Comparison of ENCODE assay signal across 21 mouse cellular contexts in genomic region chr12:5411346-5411745, GRCm38 (mm10). TPM values are rescaled to one million over a fixed set of nuclear protein-coding genes. Genes with fewer than 3 reads are reported as not detected.
DNase-seq lines count a peak whose midpoint lies in the region; ATAC-seq and TF ChIP-seq lines count a peak whose summit lies in the region.
"Had no signal": no experiment of that assay in that cellular context is flagged by ENCODE, and none has a peak within 500 bp of the region (broad histone marks: within the 10 kb centered on the region; RNA-seq: fewer than 3 reads in every experiment).

No protein-coding gene starts in this region.

- 75% methylated on average over 4 of the region's 4 CpGs for WGBS in forebrain, postnatal 0 days
- 84% methylated on average over 4 of the region's 4 CpGs for WGBS in forebrain, embryonic 11.5 days
- WGBS in midbrain, embryonic 11.5 days, result 72% methylated on average over 4 of the region's 4 CpGs
- WGBS in midbrain, embryonic 10.5 days, result 72% methylated on average over 4 of the region's 4 CpGs

- H3K4me1 ChIP-seq in forebrain, postnatal 0 days (ENCODE audit: insufficient read depth), result peaks cover 11% of the 10 kb centered on the region
- H3K4me1 ChIP-seq in forebrain, embryonic 11.5 days (replicated peaks; ENCODE audit: control insufficient read depth, insufficient read depth, low read length), result no peaks in the 10 kb centered on the region
- peaks cover 4% of the 10 kb centered on the region for H3K4me1 ChIP-seq in midbrain, embryonic 11.5 days (ENCODE audit: control insufficient read depth, insufficient read depth, low read length)
- peaks cover 25% of the 10 kb centered on the region for H3K4me1 ChIP-seq in midbrain, embryonic 10.5 days
- H3K4me1 ChIP-seq: liver, embryonic 15.5 days had no signal

- H3K4me2 ChIP-seq in forebrain, postnatal 0 days (ENCODE audit: low read depth), result no peak overlapping the region
- H3K4me2 ChIP-seq in forebrain, embryonic 11.5 days (ENCODE audit: low read depth, low read length, severe bottlenecking), result no peak overlapping the region
- no peak overlapping the region for H3K4me2 ChIP-seq in midbrain, embryonic 11.5 days
- H3K4me2 ChIP-seq: liver, embryonic 15.5 days had no signal

- H3K27ac ChIP-seq in forebrain, postnatal 0 days (ENCODE audit: low read depth, low read length), result no peak overlapping the region
- no peak overlapping the region for H3K27ac ChIP-seq in forebrain, embryonic 11.5 days (ENCODE audit: low read depth, low read length)
- no peak overlapping the region for H3K27ac ChIP-seq in midbrain, embryonic 11.5 days (ENCODE audit: low read depth, low read length)
- no peak overlapping the region for H3K27ac ChIP-seq in midbrain, embryonic 10.5 days (replicated peaks)
- H3K27ac ChIP-seq: forebrain, embryonic 13.5 days; heart, embryonic 10.5 days; kidney, postnatal 0 days; limb, embryonic 15.5 days; liver, embryonic 15.5 days; macrophage; midbrain, embryonic 12.5 days had no signal

- H3K36me3 ChIP-seq in forebrain, postnatal 0 days (ENCODE audit: insufficient read depth), result no peaks in the 10 kb centered on the region
- no peaks in the 10 kb centered on the region for H3K36me3 ChIP-seq in forebrain, embryonic 11.5 days (ENCODE audit: control insufficient read depth, insufficient read depth, low read length)
- H3K36me3 ChIP-seq in midbrain, embryonic 11.5 days (ENCODE audit: control insufficient read depth, insufficient read depth, low read length), result no peaks in the 10 kb centered on the region
- H3K36me3 ChIP-seq in midbrain, embryonic 10.5 days, result no peaks in the 10 kb centered on the region
- H3K36me3 ChIP-seq: heart, embryonic 10.5 days; limb, embryonic 15.5 days; liver, embryonic 15.5 days; midbrain, embryonic 12.5 days had no signal

- H3K9ac ChIP-seq in forebrain, postnatal 0 days, result no peak overlapping the region
- H3K9ac ChIP-seq in forebrain, embryonic 11.5 days (ENCODE audit: low read length), result no peak overlapping the region
- H3K9ac ChIP-seq in midbrain, embryonic 11.5 days (ENCODE audit: low read length), result no peak overlapping the region
- H3K9ac ChIP-seq: forebrain, embryonic 13.5 days; limb, embryonic 15.5 days; liver, embryonic 15.5 days; midbrain, embryonic 12.5 days had no signal

- H3K4me3 ChIP-seq in forebrain, postnatal 0 days (ENCODE audit: low read depth, low read length), result no peak overlapping the region
- H3K4me3 ChIP-seq in forebrain, embryonic 11.5 days (ENCODE audit: low read depth, low read length), result no peak overlapping the region
- no peak overlapping the region for H3K4me3 ChIP-seq in midbrain, embryonic 11.5 days (ENCODE audit: low read depth, low read length)
- no peak overlapping the region for H3K4me3 ChIP-seq in midbrain, embryonic 10.5 days
- H3K4me3 ChIP-seq: heart, embryonic 10.5 days; liver, embryonic 15.5 days; midbrain, embryonic 12.5 days had no signal

- peak; percentile 32 for DNase-seq in forebrain, postnatal 0 days
- DNase-seq in forebrain, embryonic 11.5 days (ENCODE audit: low spot score), result no peak
- DNase-seq in midbrain, embryonic 11.5 days (ENCODE audit: low spot score, missing footprints), result peak; percentile 83
- DNase-seq in midbrain, embryonic 10.5 days (ENCODE audit: low spot score), result no peak
- peak; percentile 44 for DNase-seq in brain, adult 2 months (ENCODE audit: low read depth, low spot score)
- peak; percentile 68 for DNase-seq in layer of hippocampus, adult 9-11 months
- no peak for DNase-seq in spleen, adult 12 weeks (ENCODE audit: low spot score)
- no peak for DNase-seq in neural tube, embryonic 10.5 days (ENCODE audit: extremely low spot score, low spot score)
- DNase-seq: adrenal gland, adult 2 months; heart, postnatal 10 days; spleen, adult 18-20 months; thymus, adult 18-20 months; thymus, postnatal 4 days had no signal

- no peaks in the 10 kb centered on the region for H3K27me3 ChIP-seq in forebrain, postnatal 0 days (ENCODE audit: insufficient read depth, low read length)
- H3K27me3 ChIP-seq in forebrain, embryonic 11.5 days (ENCODE audit: control insufficient read depth, insufficient read depth, low read length), result no peaks in the 10 kb centered on the region
- no peaks in the 10 kb centered on the region for H3K27me3 ChIP-seq in midbrain, embryonic 11.5 days (ENCODE audit: control insufficient read depth, insufficient read depth, low read length)
- peaks cover 13% of the 10 kb centered on the region for H3K27me3 ChIP-seq in midbrain, embryonic 10.5 days (ENCODE audit: low read depth, poor library complexity, severe bottlenecking)
- H3K27me3 ChIP-seq: forebrain, embryonic 13.5 days; limb, embryonic 15.5 days; liver, embryonic 15.5 days had no signal

- no peak for TF ChIP-seq CTCF in forebrain, postnatal 0 days (IDR thresholded peaks at IDR 0.05; ENCODE audit: low read depth)

- ATAC-seq in forebrain, postnatal 0 days, result no peak
- ATAC-seq in forebrain, embryonic 11.5 days (replicated peaks; ENCODE audit: low FRiP score), result no peak
- no peak for ATAC-seq in midbrain, embryonic 11.5 days (ENCODE audit: low FRiP score)

- no peaks in the 10 kb centered on the region for H3K9me3 ChIP-seq in forebrain, postnatal 0 days (ENCODE audit: low read length)
- H3K9me3 ChIP-seq in forebrain, embryonic 11.5 days (ENCODE audit: control insufficient read depth, low read length), result no peaks in the 10 kb centered on the region
- H3K9me3 ChIP-seq in midbrain, embryonic 11.5 days (ENCODE audit: control insufficient read depth, low read length), result no peaks in the 10 kb centered on the region
- H3K9me3 ChIP-seq in midbrain, embryonic 10.5 days (replicated peaks), result no peaks in the 10 kb centered on the region
- H3K9me3 ChIP-seq: forebrain, embryonic 13.5 days; heart, embryonic 10.5 days; limb, embryonic 15.5 days; liver, embryonic 15.5 days; midbrain, embryonic 12.5 days had no signal

RNA-seq across cellular contexts. Expression of gene Klhl29, which starts 35.9 kb away (rescaled TPM):
- total RNA-seq in forebrain, postnatal 0 days (2014; rRNA removed), result 8.2 and 9.6 TPM in 2 replicates
- polyA plus RNA-seq in forebrain, postnatal 0 days (2015; fragmentation: Nextera tagmentation; extraction: Ambion mirVana), result 2.0 and 2.7 TPM in 2 replicates
- 3.8 and 4.0 TPM in 2 replicates for polyA plus RNA-seq in forebrain, embryonic 11.5 days (2014; fragmentation: Nextera tagmentation; extraction: Ambion mirVana)
- polyA plus RNA-seq in midbrain, embryonic 11.5 days (2014; fragmentation: Nextera tagmentation; extraction: Ambion mirVana), result 1.9 and 2.0 TPM in 2 replicates
- 0.85 and 1.1 TPM in 2 replicates for polyA plus RNA-seq in midbrain, embryonic 10.5 days (2016; fragmentation: Nextera tagmentation; extraction: Ambion mirVana)
- polyA plus RNA-seq: C2C12, macrophage had no signal

Comparison
In these comparisons a context has a peak if more than half of its experiments do, and no peak if none do; other contexts are left out.
1. DNase-seq: peak in forebrain, postnatal 0 days (single experiment), midbrain, embryonic 11.5 days (single experiment), brain, adult 2 months (single experiment) and layer of hippocampus, adult 9-11 months (single experiment); none in forebrain, embryonic 11.5 days (single experiment), midbrain, embryonic 10.5 days (single experiment), spleen, adult 12 weeks (single experiment) and neural tube, embryonic 10.5 days (single experiment).